Mouse (Mus musculus): Measurements from ENCODE around the gene AY358078. TPM values are rescaled to one million over a fixed set of nuclear protein-coding genes. Genes with fewer than 3 reads are reported as not detected.

Gene AY358078
- total RNA-seq, 2 experiments from 2014 or later = not detected

Small RNAs within 50 kb of the gene (microRNA-seq; reads per million reads assigned to microRNA genes)
- not detected for gene Gm27375

Other genes with a start within 250 kb of the AY358078 start
- gene Gm5622, start 247.3 kb upstream of the AY358078 start, total RNA-seq (2021) = not detected
- not detected for gene Gm17175, start 226.0 kb upstream of the AY358078 start, total RNA-seq (2021)
- not detected for gene Gm17174, start 207.9 kb upstream of the AY358078 start, total RNA-seq (2021)
- not detected for gene Gm17078, start 188.7 kb upstream of the AY358078 start, total RNA-seq (2021)
- not detected for gene Gm4181, start 164.4 kb upstream of the AY358078 start, total RNA-seq (2021)
- not detected for gene Gm17079, start 104.6 kb upstream of the AY358078 start, total RNA-seq (2021)
- not detected for gene Gm5800, start 82.9 kb upstream of the AY358078 start, total RNA-seq (2021)
- under 1 TPM in 1 of 2 experiments, not detected in 1; 0.46 TPM for gene Ang4, start 26.5 kb upstream of the AY358078 start, total RNA-seq (2021)
- not detected for gene Ear6, start 53.7 kb downstream of the AY358078 start, total RNA-seq (2021)
- gene Mettl17, start 84.8 kb downstream of the AY358078 start, total RNA-seq (2021) = 10 to 100 TPM; 22.1 to 39.7 TPM
- under 1 TPM; 0.33 to 0.99 TPM for gene Slc39a2, start 92.8 kb downstream of the AY358078 start, total RNA-seq (2021)
- gene Ndrg2, start 114.1 kb downstream of the AY358078 start, total RNA-seq (2021) = 100 to 1,000 TPM; 233 to 255 TPM
- gene Tppp2, start 118.4 kb downstream of the AY358078 start, total RNA-seq (2021) = not detected
- gene Rnase13, start 122.7 kb downstream of the AY358078 start, total RNA-seq (2021) = not detected
- gene Arhgef40, start 184.7 kb downstream of the AY358078 start, total RNA-seq (2021) = 10 to 100 TPM; 46.6 to 51.6 TPM
- gene Tmem253, start 215.6 kb downstream of the AY358078 start, total RNA-seq (2021) = 1 to 10 TPM; 1.7 to 2.5 TPM
- gene Zfp219, start 220.7 kb downstream of the AY358078 start, total RNA-seq (2021) = 10 to 100 TPM; 51.9 to 62.1 TPM
- not detected for gene Olfr221, start 242.4 kb downstream of the AY358078 start, total RNA-seq (2021)